ENCODE assay signal across 21 mouse cellular contexts in genomic region chr14:100426399-100426798, GRCm38 (mm10).
"Had no signal": no experiment of that assay in that cellular context is flagged by ENCODE, and none has a peak within 500 bp of the region (broad histone marks: within the 10 kb centered on the region; RNA-seq: fewer than 3 reads in every experiment).

No protein-coding gene starts in this region.

- H3K4me2 ChIP-seq: liver, embryonic 13.5 days; liver, embryonic 15.5 days; lung, embryonic 15.5 days; midbrain, embryonic 12.5 days; stomach, embryonic 15.5 days had no signal

- H3K9ac ChIP-seq: liver, embryonic 13.5 days; liver, embryonic 15.5 days; liver, postnatal 0 days; lung, embryonic 15.5 days; midbrain, embryonic 12.5 days; stomach, embryonic 15.5 days had no signal

- ATAC-seq: liver, postnatal 0 days; lung, postnatal 0 days; midbrain, embryonic 16.5 days had no signal

- DNase-seq: liver, embryonic 13.5 days; liver, postnatal 0 days; lung, adult 2 months; lung, postnatal 14 days; lung, postnatal 36 days; midbrain, embryonic 14.5 days; right cerebral cortex, postnatal 14 days; thymus, adult 2 months; thymus, postnatal 25 days; thymus, postnatal 4 days had no signal

- H3K4me3 ChIP-seq: liver, embryonic 13.5 days; liver, embryonic 15.5 days; lung, embryonic 15.5 days; megakaryocyte, embryonic 14.5 days; midbrain, embryonic 10.5 days; midbrain, embryonic 12.5 days; myocyte; stomach, embryonic 15.5 days had no signal

- H3K4me1 ChIP-seq: liver, embryonic 13.5 days; liver, embryonic 15.5 days; lung, embryonic 15.5 days; megakaryocyte, embryonic 14.5 days; midbrain, embryonic 10.5 days; midbrain, embryonic 12.5 days; stomach, embryonic 15.5 days had no signal

- H3K9me3 ChIP-seq: liver, embryonic 13.5 days; liver, embryonic 15.5 days; lung, embryonic 15.5 days; midbrain, embryonic 10.5 days; midbrain, embryonic 12.5 days; stomach, embryonic 15.5 days had no signal

- H3K27me3 ChIP-seq: liver, embryonic 13.5 days; liver, embryonic 15.5 days; lung, embryonic 15.5 days; megakaryocyte, embryonic 14.5 days; midbrain, embryonic 12.5 days; stomach, embryonic 15.5 days had no signal

- H3K36me3 ChIP-seq: liver, embryonic 13.5 days; liver, embryonic 15.5 days; lung, embryonic 15.5 days; midbrain, embryonic 10.5 days; midbrain, embryonic 12.5 days; stomach, embryonic 15.5 days had no signal

- H3K27ac ChIP-seq: liver, embryonic 13.5 days; liver, embryonic 15.5 days; lung, embryonic 15.5 days; macrophage; midbrain, embryonic 10.5 days; midbrain, embryonic 12.5 days; stomach, embryonic 15.5 days; stomach, postnatal 0 days had no signal
